ENCODE assay signal across 9 mouse cellular contexts in genomic region chr3:94366761-94367160, GRCm38 (mm10). TPM values are rescaled to one million over a fixed set of nuclear protein-coding genes. Genes with fewer than 3 reads are reported as not detected.
DNase-seq lines count a peak whose midpoint lies in the region; ATAC-seq and TF ChIP-seq lines count a peak whose summit lies in the region.
"Had no signal": no experiment of that assay in that cellular context is flagged by ENCODE, and none has a peak within 500 bp of the region (broad histone marks: within the 10 kb centered on the region; RNA-seq: fewer than 3 reads in every experiment).

No protein-coding gene starts in this region.

- no peak overlapping the region for H3K4me3 ChIP-seq in limb, embryonic 14.5 days (replicated peaks; ENCODE audit: low read length)
- no peak overlapping the region for H3K4me3 ChIP-seq in neural tube, embryonic 11.5 days (ENCODE audit: low read depth, low read length)
- no peak overlapping the region for H3K4me3 ChIP-seq in stomach, postnatal 0 days (ENCODE audit: low read depth, low read length)
- H3K4me3 ChIP-seq: embryonic facial prominence, embryonic 13.5 days had no signal

- H3K9ac ChIP-seq in limb, embryonic 14.5 days (ENCODE audit: low read depth, low read length, severe bottlenecking), result no peak overlapping the region
- no peak overlapping the region for H3K9ac ChIP-seq in neural tube, embryonic 11.5 days (ENCODE audit: low read length)
- H3K9ac ChIP-seq in stomach, postnatal 0 days (ENCODE audit: low read length), result no peak overlapping the region
- H3K9ac ChIP-seq: embryonic facial prominence, embryonic 13.5 days had no signal

- peaks cover 24% of the 10 kb centered on the region; the same call in 1 of the 2 replicates for H3K27me3 ChIP-seq in limb, embryonic 14.5 days (ENCODE audit: control insufficient read depth, insufficient read depth, low read length)
- H3K27me3 ChIP-seq in neural tube, embryonic 11.5 days (ENCODE audit: control insufficient read depth, insufficient read depth, low read length), result peaks cover 17% of the 10 kb centered on the region
- H3K27me3 ChIP-seq in stomach, postnatal 0 days (ENCODE audit: control insufficient read depth, insufficient read depth, low read length), result no peaks in the 10 kb centered on the region

- WGBS in limb, embryonic 14.5 days, result 17% methylated on average over 3 of the region's 3 CpGs
- WGBS in neural tube, embryonic 11.5 days, result 26% methylated on average over 3 of the region's 3 CpGs
- WGBS in stomach, postnatal 0 days, result 6% methylated on average over 3 of the region's 3 CpGs

- no peak overlapping the region for H3K27ac ChIP-seq in limb, embryonic 14.5 days (replicated peaks; ENCODE audit: low read depth, low read length)
- no peak overlapping the region for H3K27ac ChIP-seq in neural tube, embryonic 11.5 days (ENCODE audit: low read depth, low read length)
- no peak overlapping the region for H3K27ac ChIP-seq in stomach, postnatal 0 days (replicated peaks)
- H3K27ac ChIP-seq: embryonic facial prominence, embryonic 13.5 days had no signal

- peaks cover 3% of the 10 kb centered on the region for H3K4me1 ChIP-seq in limb, embryonic 14.5 days (ENCODE audit: control insufficient read depth, insufficient read depth, low read length)
- peaks cover 3% of the 10 kb centered on the region; the same call in 1 of the 2 replicates for H3K4me1 ChIP-seq in neural tube, embryonic 11.5 days (ENCODE audit: control insufficient read depth, insufficient read depth, low read length)
- H3K4me1 ChIP-seq in stomach, postnatal 0 days (replicated peaks; ENCODE audit: control insufficient read depth, insufficient read depth), result peaks cover 3% of the 10 kb centered on the region; the same call in 1 of the 2 replicates

- DNase-seq in 3T3-L1 (ENCODE audit: low read depth, low spot score), result peak; percentile 92
- peak; percentile 65 for DNase-seq in gastrocnemius, postnatal 10 days
- peak; percentile 80 to 85 for DNase-seq in kidney, adult 8-10 months
- DNase-seq in limb, embryonic 14.5 days (ENCODE audit: low spot score), result peak; percentile 86
- peak; percentile 83 for DNase-seq in neural tube, embryonic 11.5 days (ENCODE audit: low spot score)
- peak; percentile 86 for DNase-seq in stomach, postnatal 0 days (ENCODE audit: low spot score)

- peak; percentile 78 for ATAC-seq in activated CD4-positive, CD25-positive, alpha-beta regulatory T cell, adult 4 months
- ATAC-seq in common myeloid progenitor, adult 5-6 weeks (replicated peaks; ENCODE audit: low read depth, poor library complexity, severe bottlenecking), result peak; percentile 90
- no peak for ATAC-seq in limb, embryonic 14.5 days (ENCODE audit: low FRiP score, low read depth)
- ATAC-seq in neural tube, embryonic 11.5 days (ENCODE audit: insufficient read depth, low FRiP score, low TSS enrichment), result peak; percentile 33; the same call in 1 of the 2 replicates
- peak; percentile 49 for ATAC-seq in stomach, postnatal 0 days (ENCODE audit: low FRiP score, low TSS enrichment)

- H3K36me3 ChIP-seq in limb, embryonic 14.5 days (ENCODE audit: control insufficient read depth, insufficient read depth, low read length), result 0 out of 2 replicates have a peak, but pooled peaks cover 2% of the 10 kb centered on the region
- no peaks in the 10 kb centered on the region for H3K36me3 ChIP-seq in neural tube, embryonic 11.5 days (ENCODE audit: control insufficient read depth, insufficient read depth, low read length)
- H3K36me3 ChIP-seq in stomach, postnatal 0 days (ENCODE audit: control insufficient read depth, insufficient read depth, low read length), result no peaks in the 10 kb centered on the region
- H3K36me3 ChIP-seq: embryonic facial prominence, embryonic 13.5 days had no signal

- TF ChIP-seq EP300 in stomach, postnatal 0 days (optimal IDR thresholded peaks at IDR 0.05), result no peak

- H3K9me3 ChIP-seq in limb, embryonic 14.5 days (ENCODE audit: control insufficient read depth, low read length), result no peaks in the 10 kb centered on the region
- H3K9me3 ChIP-seq in neural tube, embryonic 11.5 days (ENCODE audit: control insufficient read depth, low read length), result no peaks in the 10 kb centered on the region
- no peaks in the 10 kb centered on the region for H3K9me3 ChIP-seq in stomach, postnatal 0 days (ENCODE audit: control insufficient read depth, low read length)
- H3K9me3 ChIP-seq: embryonic facial prominence, embryonic 13.5 days had no signal

- TF ChIP-seq CTCF in stomach, postnatal 0 days (IDR thresholded peaks at IDR 0.05; ENCODE audit: low read depth), result peak; percentile 96

- 0 out of 2 replicates have a peak, but pooled peaks have one; percentile 20 for TF ChIP-seq POLR2A in limb, embryonic 14.5 days (IDR thresholded peaks at IDR 0.05; ENCODE audit: borderline replicate concordance, extremely low read depth, insufficient read depth, insufficient read length)

- no peak overlapping the region for H3K4me2 ChIP-seq in limb, embryonic 14.5 days (replicated peaks; ENCODE audit: low read depth, low read length, severe bottlenecking)
- no peak overlapping the region for H3K4me2 ChIP-seq in neural tube, embryonic 11.5 days (ENCODE audit: low read depth)
- no peak overlapping the region for H3K4me2 ChIP-seq in stomach, postnatal 0 days (replicated peaks; ENCODE audit: low read depth)
- H3K4me2 ChIP-seq: embryonic facial prominence, embryonic 13.5 days had no signal

RNA-seq across cellular contexts. Expression of gene C2cd4d, which starts 4.5 kb away (rescaled TPM):
- polyA plus RNA-seq in activated CD4-positive, CD25-positive, alpha-beta regulatory T cell, adult 4 months (2017; shearing (Covaris generic)), result not detected
- not detected in 2 replicates for total RNA-seq in common myeloid progenitor, adult 5-6 weeks (2017)
- under 1 TPM; 0.34 to 0.56 TPM for total RNA-seq in gastrocnemius, postnatal 10 days (2021)
- polyA plus RNA-seq in limb, embryonic 14.5 days (2012; rRNA removed), result 1.3 and 2.2 TPM in 2 replicates
- polyA plus RNA-seq in limb, embryonic 14.5 days (2014; fragmentation: Nextera tagmentation; extraction: Ambion mirVana), result 4.4 and 5.0 TPM in 2 replicates
- polyA plus RNA-seq in neural tube, embryonic 11.5 days (2014; fragmentation: Nextera tagmentation; extraction: Ambion mirVana), result 1.4 and 1.6 TPM in 2 replicates
- 0.82 and 1.5 TPM in 2 replicates for polyA plus RNA-seq in stomach, postnatal 0 days (2015; fragmentation: Nextera tagmentation; extraction: Ambion mirVana)

RNA-seq across cellular contexts. Expression of gene Rorc, which starts 5.8 kb away (rescaled TPM):
- polyA plus RNA-seq in activated CD4-positive, CD25-positive, alpha-beta regulatory T cell, adult 4 months (2017; shearing (Covaris generic)), result 1 to 10 TPM; 6.5 to 7.4 TPM
- total RNA-seq in common myeloid progenitor, adult 5-6 weeks (2017), result not detected in 2 replicates
- total RNA-seq in gastrocnemius, postnatal 10 days (2021), result 10 to 100 TPM; 18.2 to 19.9 TPM
- polyA plus RNA-seq in limb, embryonic 14.5 days (2012; rRNA removed), result 2.3 and 3.0 TPM in 2 replicates
- polyA plus RNA-seq in limb, embryonic 14.5 days (2014; fragmentation: Nextera tagmentation; extraction: Ambion mirVana), result 2.2 and 2.3 TPM in 2 replicates
- 0.28 TPM in 1 of 2 replicates, not detected in the other for polyA plus RNA-seq in neural tube, embryonic 11.5 days (2014; fragmentation: Nextera tagmentation; extraction: Ambion mirVana)
- 7.5 and 8.8 TPM in 2 replicates for polyA plus RNA-seq in stomach, postnatal 0 days (2015; fragmentation: Nextera tagmentation; extraction: Ambion mirVana)

RNA-seq across cellular contexts. Expression of gene Them5, which starts 24.9 kb away (rescaled TPM):
- not detected for polyA plus RNA-seq in activated CD4-positive, CD25-positive, alpha-beta regulatory T cell, adult 4 months (2017; shearing (Covaris generic))
- not detected in 2 replicates for total RNA-seq in common myeloid progenitor, adult 5-6 weeks (2017)
- not detected for total RNA-seq in gastrocnemius, postnatal 10 days (2021)
- 10.5 and 17.8 TPM in 2 replicates for polyA plus RNA-seq in limb, embryonic 14.5 days (2012; rRNA removed)
- 49.3 and 73.5 TPM in 2 replicates for polyA plus RNA-seq in limb, embryonic 14.5 days (2014; fragmentation: Nextera tagmentation; extraction: Ambion mirVana)
- polyA plus RNA-seq in neural tube, embryonic 11.5 days (2014; fragmentation: Nextera tagmentation; extraction: Ambion mirVana), result 0.19 TPM in 1 of 2 replicates, not detected in the other
- 126 and 146 TPM in 2 replicates for polyA plus RNA-seq in stomach, postnatal 0 days (2015; fragmentation: Nextera tagmentation; extraction: Ambion mirVana)

RNA-seq across cellular contexts. Expression of gene Lingo4, which starts 31.6 kb away (rescaled TPM):
- 1 to 10 TPM in 1 of 2 experiments, under 1 TPM in 1; 0.29 to 1.4 TPM for polyA plus RNA-seq in activated CD4-positive, CD25-positive, alpha-beta regulatory T cell, adult 4 months (2017; shearing (Covaris generic))
- total RNA-seq in common myeloid progenitor, adult 5-6 weeks (2017), result not detected in 2 replicates
- total RNA-seq in gastrocnemius, postnatal 10 days (2021), result under 1 TPM in 1 of 2 experiments, not detected in 1; 0.25 TPM
- 0.06 and 0.08 TPM in 2 replicates for polyA plus RNA-seq in limb, embryonic 14.5 days (2012; rRNA removed)
- polyA plus RNA-seq in limb, embryonic 14.5 days (2014; fragmentation: Nextera tagmentation; extraction: Ambion mirVana), result not detected in 2 replicates
- polyA plus RNA-seq in neural tube, embryonic 11.5 days (2014; fragmentation: Nextera tagmentation; extraction: Ambion mirVana), result 0.33 and 0.46 TPM in 2 replicates
- 0.42 TPM in 2 replicates for polyA plus RNA-seq in stomach, postnatal 0 days (2015; fragmentation: Nextera tagmentation; extraction: Ambion mirVana)

RNA-seq across cellular contexts. Expression of gene Tdrkh, which starts 46.3 kb away (rescaled TPM):
- 1 to 10 TPM; 4.9 to 6.1 TPM for polyA plus RNA-seq in activated CD4-positive, CD25-positive, alpha-beta regulatory T cell, adult 4 months (2017; shearing (Covaris generic))
- 10.8 and 14.7 TPM in 2 replicates for total RNA-seq in common myeloid progenitor, adult 5-6 weeks (2017)
- total RNA-seq in gastrocnemius, postnatal 10 days (2021), result 1 to 10 TPM; 6.3 to 8.9 TPM
- polyA plus RNA-seq in limb, embryonic 14.5 days (2012; rRNA removed), result 1.5 and 2.8 TPM in 2 replicates
- 7.4 and 8.3 TPM in 2 replicates for polyA plus RNA-seq in limb, embryonic 14.5 days (2014; fragmentation: Nextera tagmentation; extraction: Ambion mirVana)
- 43.8 and 48.1 TPM in 2 replicates for polyA plus RNA-seq in neural tube, embryonic 11.5 days (2014; fragmentation: Nextera tagmentation; extraction: Ambion mirVana)
- 3.8 and 4.0 TPM in 2 replicates for polyA plus RNA-seq in stomach, postnatal 0 days (2015; fragmentation: Nextera tagmentation; extraction: Ambion mirVana)
